Mouse (Mus musculus) cerebellum, adult 9-10 months (tissue): ENCODE results near the gene Ncor2.
A peak's percentile ranks its signal among the peaks of the same experiment; 100 is the strongest.

ENCODE experiments used
- DNase-seq: peaks from one replicate; pipeline ENCODE4 v3.0.0; 2022

Gene Ncor2

DNA sequence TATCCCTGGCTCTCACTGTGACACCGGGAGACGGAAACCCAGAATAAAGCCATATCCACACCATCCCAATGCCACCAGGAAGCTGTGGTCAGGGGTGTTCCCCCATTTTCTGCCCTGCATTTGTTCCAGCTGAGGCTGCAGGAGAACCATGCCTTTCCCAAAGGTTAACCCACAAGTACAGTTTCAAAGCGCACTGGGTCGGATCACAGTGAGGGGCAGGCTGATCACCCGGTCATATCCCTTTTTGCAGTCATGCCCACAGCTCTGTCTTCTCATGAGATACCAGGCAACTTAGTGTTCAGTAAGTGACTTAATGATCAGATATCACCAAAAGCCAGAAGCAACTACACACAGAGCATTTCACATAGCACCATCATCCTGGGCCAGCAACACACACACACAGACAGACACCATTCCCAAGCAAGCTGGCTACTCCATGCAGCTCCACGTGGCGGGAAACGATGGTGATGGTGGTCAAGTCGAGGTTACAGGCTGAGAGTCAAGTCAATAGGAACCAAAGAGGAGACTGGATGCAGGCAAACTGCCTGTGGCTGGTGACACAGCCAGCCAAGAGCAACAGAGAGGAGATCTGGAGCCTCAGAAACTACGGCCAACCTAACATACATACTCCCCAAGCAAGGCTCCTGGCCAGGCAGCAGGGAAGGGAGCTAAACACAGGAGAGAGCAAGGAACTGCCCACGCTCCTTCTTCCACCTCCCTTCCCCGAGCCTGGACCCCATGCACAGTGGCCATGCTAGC lies 35.7 kb downstream of the Ncor2 start:
- no peak for DNase-seq

- DNase-seq, result no peak
These were observed 37.1 kb downstream of the Ncor2 start for GRCm38 (mm10) chr5:125141916-125142315.

- no peak for DNase-seq
These were observed 37.5 kb downstream of the Ncor2 start for GRCm38 (mm10) chr5:125141525-125141880.

- peak; percentile 100 for DNase-seq
These were observed 38.0 kb downstream of the Ncor2 start for GRCm38 (mm10) chr5:125140832-125141524.

DNA sequence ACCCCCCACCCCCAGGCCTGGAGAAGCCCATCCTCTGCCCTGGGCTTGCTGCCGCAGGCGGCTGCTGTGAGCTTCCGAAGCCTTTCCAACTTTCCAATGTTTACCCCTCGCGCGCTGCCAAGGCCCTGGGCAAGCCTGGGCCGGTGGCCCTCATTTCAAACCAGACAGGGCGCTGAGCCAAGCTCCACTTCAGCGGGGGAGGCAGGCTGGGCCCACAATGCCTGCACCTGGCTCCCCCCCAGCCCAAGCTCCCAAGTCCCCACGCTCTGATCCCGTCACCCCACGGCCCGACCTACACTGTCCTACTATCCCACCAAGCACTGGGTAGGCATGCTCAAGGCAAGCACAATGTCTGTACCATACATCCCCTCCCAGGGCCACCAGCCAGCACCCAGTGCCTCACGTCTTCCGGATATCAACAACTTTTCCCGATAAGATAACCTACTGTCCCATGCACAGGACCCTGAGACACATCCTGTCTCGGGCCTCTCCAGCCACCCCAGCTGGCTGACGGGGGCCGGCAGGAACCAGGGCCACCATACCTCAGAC lies 38.8 kb downstream of the Ncor2 start:
- peak; percentile 93 for DNase-seq

DNA sequence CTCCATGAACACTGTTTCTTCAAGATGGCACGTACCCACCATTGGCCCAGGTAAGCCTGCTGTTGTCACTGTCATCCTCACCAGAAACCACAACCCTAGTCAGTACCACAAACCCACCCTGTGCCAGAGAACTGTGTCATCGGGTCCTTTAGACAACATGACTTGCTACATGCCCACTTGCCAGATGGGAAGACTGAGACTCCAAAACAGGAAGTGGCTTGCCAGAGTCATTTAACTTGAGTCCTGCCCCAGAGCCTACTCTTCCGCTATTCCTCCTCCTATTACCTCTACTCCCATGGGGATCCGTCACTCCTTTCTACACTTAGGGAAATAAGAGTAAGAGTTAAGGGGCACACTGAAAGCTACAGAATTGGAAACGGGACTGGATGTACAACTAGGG lies 39.4 kb downstream of the Ncor2 start:
- no peak for DNase-seq

- DNase-seq, result no peak
These were observed 40.1 kb downstream of the Ncor2 start for GRCm38 (mm10) chr5:125138841-125139430.

- no peak for DNase-seq
These were observed 41.2 kb downstream of the Ncor2 start for GRCm38 (mm10) chr5:125137672-125138285.

DNA sequence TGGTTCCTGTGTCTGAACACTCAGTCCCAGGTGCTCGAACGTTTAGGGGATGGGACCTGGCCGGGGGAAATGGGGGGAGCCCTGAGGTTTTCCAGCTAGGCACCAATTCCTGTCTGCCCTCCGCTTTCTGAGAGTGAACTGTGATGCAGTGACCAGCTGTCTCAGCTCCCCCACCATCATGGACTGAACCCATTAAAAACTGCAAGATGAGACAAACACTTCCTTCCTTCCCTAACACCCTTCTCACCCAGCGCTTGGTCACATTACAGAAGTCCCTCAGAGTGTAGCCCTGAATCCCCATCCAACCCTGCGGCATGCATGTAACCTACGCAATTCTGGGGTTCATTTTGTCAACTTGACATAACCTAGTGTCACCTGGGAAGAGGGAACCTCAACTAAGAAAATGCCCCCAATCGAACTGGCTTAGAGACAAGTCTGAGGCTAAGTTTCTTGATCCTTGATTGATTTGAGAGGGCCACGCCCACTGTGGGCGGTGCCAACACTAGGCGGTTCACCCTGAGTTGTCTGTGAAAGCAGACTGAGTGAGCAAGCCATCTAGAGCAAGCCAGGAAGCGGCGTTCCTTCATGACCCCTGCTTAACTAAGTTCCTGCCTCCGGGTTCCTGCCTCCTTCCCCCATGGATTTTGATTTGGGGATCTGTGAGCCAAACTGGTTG lies 41.9 kb downstream of the Ncor2 start:
- DNase-seq, result no peak

DNA sequence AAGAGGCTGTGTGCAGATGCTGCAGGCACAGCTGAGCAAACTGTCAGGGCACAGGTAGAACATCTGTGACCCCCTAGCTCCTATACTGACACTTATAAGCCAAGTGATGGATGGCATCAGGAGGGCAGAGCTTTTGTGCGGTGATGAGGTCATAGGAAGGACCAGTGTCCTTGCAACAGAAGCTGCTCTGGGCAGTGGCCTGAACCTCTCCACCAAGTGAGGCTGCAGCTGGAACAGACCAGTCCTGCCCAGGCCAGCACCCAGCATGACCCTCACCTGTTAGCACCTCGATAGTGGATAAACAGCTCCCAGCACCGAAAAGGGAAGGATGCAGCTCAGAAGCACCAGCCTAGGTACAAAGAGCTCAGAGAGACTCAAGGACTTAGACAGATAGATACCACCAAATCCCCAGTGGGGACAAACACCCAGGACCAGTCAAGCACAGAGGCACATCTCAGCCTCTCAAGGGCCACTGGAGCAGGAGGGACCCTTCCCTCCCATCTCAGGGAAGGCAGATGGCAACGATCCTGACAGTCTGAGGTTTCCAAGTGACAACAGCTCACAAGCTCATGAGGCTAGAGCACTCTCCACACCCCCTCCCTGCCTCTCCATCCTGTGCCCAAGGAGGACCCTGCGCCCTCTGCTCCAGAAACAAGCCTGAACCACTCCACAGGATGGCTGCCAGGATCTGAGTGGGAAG lies 42.6 kb downstream of the Ncor2 start:
- DNase-seq, result no peak

DNA sequence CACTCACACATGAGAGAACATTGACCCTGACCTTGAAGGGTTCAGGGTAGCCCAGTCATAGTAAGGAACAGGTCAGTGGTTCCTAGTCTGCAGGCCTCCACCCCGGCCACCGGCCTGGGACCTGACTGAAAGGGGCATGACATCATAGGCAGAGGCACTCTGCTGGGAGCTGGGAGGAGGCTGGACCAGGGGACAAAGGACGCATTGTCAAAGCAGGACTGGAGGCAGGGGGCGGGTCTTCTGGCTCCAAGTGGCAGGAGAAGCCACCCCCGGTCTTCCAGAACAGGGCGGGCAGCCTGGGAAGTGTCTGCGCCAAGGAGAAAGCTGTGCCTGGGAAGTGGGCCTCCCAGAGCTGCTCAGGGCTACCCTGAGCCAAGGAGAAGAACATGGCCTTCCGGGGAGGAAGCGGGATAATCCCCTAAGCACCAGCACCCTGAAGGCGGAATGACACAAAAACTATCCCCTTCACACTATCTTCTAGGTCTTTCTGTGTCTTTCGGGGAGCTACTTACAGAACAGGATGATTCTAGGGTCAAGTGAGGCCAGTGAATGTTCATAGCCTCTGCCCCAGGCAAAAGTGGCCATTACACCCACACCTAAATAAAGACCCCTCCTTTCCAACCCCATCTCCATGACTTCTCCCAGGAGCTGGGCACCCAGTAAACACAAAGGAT lies 44.1 kb downstream of the Ncor2 start:
- peak; percentile 57 for DNase-seq

GRCm38 (mm10) chr5:125134391-125134790 lies 44.6 kb downstream of the Ncor2 start:
- DNase-seq, result no peak

GRCm38 (mm10) chr5:125133651-125134050 lies 45.4 kb downstream of the Ncor2 start:
- peak; percentile 61 for DNase-seq

DNA sequence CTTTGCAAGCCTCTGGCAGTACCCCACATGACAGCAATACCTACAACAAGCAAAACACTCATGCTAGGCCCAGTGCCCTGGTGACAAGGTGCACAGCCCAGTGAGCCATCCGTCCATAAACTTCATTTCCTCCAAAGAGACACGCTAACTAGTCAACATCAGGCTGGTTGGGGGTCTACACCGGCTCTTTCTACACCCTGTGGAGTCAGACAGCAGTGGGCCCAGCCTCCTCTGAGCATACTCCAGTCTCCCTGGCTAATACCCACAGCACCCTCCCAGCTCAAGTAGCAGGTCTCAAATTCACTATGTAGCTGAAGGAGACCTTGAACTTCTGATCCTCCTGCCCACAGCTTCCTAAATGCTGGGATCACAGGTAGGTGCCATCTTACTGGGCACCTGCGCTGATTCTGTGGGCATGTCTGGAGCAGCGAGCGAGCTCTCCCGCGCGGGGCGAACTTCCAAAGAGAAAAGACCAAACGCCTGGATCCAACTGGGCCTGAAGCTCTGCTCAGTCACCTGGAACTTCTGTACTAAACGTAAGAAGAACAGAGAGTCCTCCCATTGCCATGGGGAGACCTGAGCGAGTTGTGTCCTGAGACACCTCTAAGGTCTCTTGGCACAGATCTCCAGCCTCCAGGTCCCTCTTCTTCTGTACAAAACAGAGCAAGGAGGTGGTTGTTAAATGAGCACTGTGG lies 46.3 kb downstream of the Ncor2 start:
- no peak for DNase-seq

DNA sequence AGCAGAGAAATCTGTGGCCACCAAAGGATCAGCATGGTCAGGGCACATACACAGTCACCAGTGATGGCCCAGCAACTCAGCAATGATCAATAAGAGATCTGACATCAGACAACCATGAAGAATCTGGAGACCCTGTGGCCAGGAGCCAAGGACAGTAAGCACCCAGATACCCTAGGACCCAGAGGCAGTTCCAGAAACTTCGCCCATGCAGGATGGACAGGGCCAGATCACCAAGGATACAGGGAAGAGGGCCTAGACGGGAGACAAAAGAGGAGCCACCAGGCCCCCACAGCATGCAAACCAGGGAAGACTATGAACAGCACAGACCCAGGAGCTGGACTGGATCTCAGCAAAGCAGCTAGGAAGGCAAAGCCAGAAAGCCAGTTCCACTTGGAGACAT lies 47.0 kb downstream of the Ncor2 start:
- no peak for DNase-seq

DNA sequence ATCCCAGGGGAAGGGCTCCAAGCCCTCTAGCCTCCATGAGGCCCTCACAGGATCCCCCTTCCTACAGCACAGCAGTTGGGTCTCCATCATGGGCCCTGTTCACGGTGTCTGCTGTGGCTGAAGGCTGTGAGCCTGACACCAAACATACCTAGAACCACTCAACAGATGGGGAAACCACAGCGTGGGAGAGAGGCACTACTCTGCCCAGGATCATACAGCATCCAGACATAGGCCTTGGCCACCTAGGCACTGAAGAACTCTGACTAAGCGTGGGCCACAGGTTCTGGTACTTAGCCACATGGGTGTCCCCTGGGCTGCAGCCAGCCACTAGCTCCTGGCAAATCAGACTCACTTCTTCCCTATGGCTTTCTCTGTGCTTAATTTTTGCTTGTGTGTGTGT lies 48.6 kb downstream of the Ncor2 start:
- DNase-seq, result no peak

GRCm38 (mm10) chr5:125128939-125129385 lies 50.1 kb downstream of the Ncor2 start:
- peak; percentile 91 for DNase-seq

- no peak for DNase-seq
These were observed 51.1 kb downstream of the Ncor2 start for GRCm38 (mm10) chr5:125127920-125128319.

GRCm38 (mm10) chr5:125127426-125127825 lies 51.6 kb downstream of the Ncor2 start:
- DNase-seq, result peak; percentile 31

GRCm38 (mm10) chr5:125125966-125126464 lies 53.0 kb downstream of the Ncor2 start:
- peak; percentile 44 for DNase-seq

DNA sequence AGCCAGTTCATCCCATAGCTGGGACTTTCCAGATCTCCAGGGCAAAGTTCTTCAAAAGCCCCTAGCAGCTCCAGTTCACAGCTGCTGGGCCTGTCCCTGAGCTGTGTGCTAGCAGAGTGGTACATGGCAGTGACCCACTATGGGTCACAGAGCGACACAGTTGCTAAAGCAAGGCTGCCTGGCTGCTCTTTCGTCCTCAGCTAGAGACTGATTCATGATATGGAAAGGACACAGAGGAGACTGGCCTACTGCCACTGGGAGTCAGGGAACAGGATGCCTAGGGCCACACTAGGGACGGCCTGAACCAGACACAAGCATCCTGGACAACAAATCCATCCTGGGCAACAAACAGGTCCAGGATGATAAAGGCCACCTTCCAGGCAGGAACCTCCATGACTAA lies 53.8 kb downstream of the Ncor2 start:
- peak; percentile 34 for DNase-seq
